Mouse (Mus musculus) kidney, adult 2 months (tissue): ENCODE data around the gene Slc22a23.

Source experiments
- CTCF ChIP-seq: fragments of 200-500 bp; conservative IDR thresholded peaks from 2 replicates; pipeline ENCODE4 v1.5.1; 2011; ENCODE audit warnings: low read depth, mild to moderate bottlenecking, control low read depth, low read length, moderate library complexity, mixed read lengths; ENCODE audit not compliant: insufficient read depth, insufficient read length
- POLR2A ChIP-seq: fragments of 200-500 bp; IDR thresholded peaks from one replicate; pipeline ENCODE4 v1.6.1; 2011; ENCODE audit warnings: low read depth, low read length, control low read depth

- TF ChIP-seq CTCF = no peak
- no peak for TF ChIP-seq POLR2A
These were observed 33.4 kb downstream of the Slc22a23 start for GRCm38 (mm10) chr13:34311593-34311992.
